Mouse (Mus musculus): ENCODE measurements around the gene Ubr7. TPM values are rescaled to one million over a fixed set of nuclear protein-coding genes. Genes with fewer than 3 reads are reported as not detected.

Ubr7 gene
- total RNA-seq, 4 experiments from 2014 or later = 16.0 to 16.9 (median 16.3) TPM

- no peak for DNase-seq (ENCODE audit: low spot score in 2 of 2)
These were observed 14.7 kb upstream of the Ubr7 start for GRCm38 (mm10) chr12:102743036-102743588.

- peak; percentile 68 to 73 for DNase-seq (ENCODE audit: low spot score in 2 of 2)
These were observed 13.9 kb upstream of the Ubr7 start, which contains the start of the genes Moap1 and Tmem251 for GRCm38 (mm10) chr12:102743589-102744574. Gene Moap1 (minus strand): TSS chr12:102743661. Gene Tmem251 (plus strand): TSS chr12:102743762.

- DNase-seq (ENCODE audit: low spot score in 2 of 2) = no peak
These were observed 12.9 kb upstream of the Ubr7 start for GRCm38 (mm10) chr12:102744839-102745238.

GRCm38 (mm10) chr12:102748256-102748655 is 9.5 kb upstream of the Ubr7 start:
- DNase-seq (ENCODE audit: low spot score in 2 of 2) = no peak

GRCm38 (mm10) chr12:102756304-102756703 is 1.5 kb upstream of the Ubr7 start:
- no peak for DNase-seq (ENCODE audit: low spot score in 2 of 2)

- no peak for DNase-seq (ENCODE audit: low spot score in 2 of 2)
These were observed 595 bp upstream of the Ubr7 start for GRCm38 (mm10) chr12:102757055-102757688.

- DNase-seq (ENCODE audit: low spot score in 2 of 2) = no peak
These were observed 613 bp downstream of the Ubr7 start, which contains the start of gene Gm20604 for GRCm38 (mm10) chr12:102758403-102758756. Gene Gm20604 (minus strand): TSS chr12:102758672.

GRCm38 (mm10) chr12:102758936-102759335 is 1.2 kb downstream of the Ubr7 start:
- DNase-seq (ENCODE audit: low spot score in 2 of 2) = no peak

GRCm38 (mm10) chr12:102761668-102762067 is 3.9 kb downstream of the Ubr7 start:
- no peak for DNase-seq (ENCODE audit: low spot score in 2 of 2)

GRCm38 (mm10) chr12:102763696-102764095 is 5.9 kb downstream of the Ubr7 start:
- DNase-seq (ENCODE audit: low spot score in 2 of 2) = no peak

GRCm38 (mm10) chr12:102769000-102769399 is 11.2 kb downstream of the Ubr7 start:
- no peak for DNase-seq (ENCODE audit: low spot score in 2 of 2)

- DNase-seq (ENCODE audit: low spot score in 2 of 2) = no peak
These were observed 13.8 kb downstream of the Ubr7 start for GRCm38 (mm10) chr12:102771601-102772000.

GRCm38 (mm10) chr12:102772676-102773075 is 14.9 kb downstream of the Ubr7 start:
- DNase-seq (ENCODE audit: low spot score in 2 of 2) = no peak

GRCm38 (mm10) chr12:102776035-102776434 is 18.3 kb downstream of the Ubr7 start:
- DNase-seq (ENCODE audit: low spot score in 2 of 2) = no peak

- DNase-seq (ENCODE audit: low spot score in 2 of 2) = no peak
These were observed 20.4 kb downstream of the Ubr7 start for GRCm38 (mm10) chr12:102778151-102778550.

GRCm38 (mm10) chr12:102779452-102779851 is 21.7 kb downstream of the Ubr7 start:
- no peak for DNase-seq (ENCODE audit: low spot score in 2 of 2)

- DNase-seq (ENCODE audit: low spot score in 2 of 2) = no peak
These were observed 25.1 kb downstream of the Ubr7 start for GRCm38 (mm10) chr12:102782841-102783240.

- no peak for DNase-seq (ENCODE audit: low spot score in 2 of 2)
These were observed 27.3 kb downstream of the Ubr7 start for GRCm38 (mm10) chr12:102784899-102785592.

GRCm38 (mm10) chr12:102785593-102785985 is 27.8 kb downstream of the Ubr7 start:
- no peak for DNase-seq (ENCODE audit: low spot score in 2 of 2)

GRCm38 (mm10) chr12:102787927-102788326 is 30.2 kb downstream of the Ubr7 start:
- DNase-seq (ENCODE audit: low spot score in 2 of 2) = no peak

GRCm38 (mm10) chr12:102799528-102799927 is 41.8 kb downstream of the Ubr7 start:
- no peak for DNase-seq (ENCODE audit: low spot score in 2 of 2)

Data from gastrocnemius, adult 8-10 months (tissue).